Comparison of ENCODE assay signal across 22 mouse cellular contexts in genomic region chr9:32617430-32617768, GRCm38 (mm10). TPM values are rescaled to one million over a fixed set of nuclear protein-coding genes. Genes with fewer than 3 reads are reported as not detected.
DNase-seq lines count a peak whose midpoint lies in the region; ATAC-seq and TF ChIP-seq lines count a peak whose summit lies in the region.
"Had no signal": no experiment of that assay in that cellular context is flagged by ENCODE, and none has a peak within 500 bp of the region (broad histone marks: within the 10 kb centered on the region; RNA-seq: fewer than 3 reads in every experiment).

No protein-coding gene starts in this region.

- 71% methylated on average over 5 of the region's 5 CpGs for WGBS in midbrain, embryonic 11.5 days
- WGBS in midbrain, postnatal 0 days, result 77% methylated on average over 5 of the region's 5 CpGs
- 74% methylated on average over 5 of the region's 5 CpGs for WGBS in cerebellum, adult 2 months

- peaks cover 8% of the 10 kb centered on the region for H3K27me3 ChIP-seq in midbrain, embryonic 11.5 days (ENCODE audit: control insufficient read depth, insufficient read depth, low read length)
- H3K27me3 ChIP-seq in midbrain, postnatal 0 days (ENCODE audit: insufficient read depth, low read length), result peaks cover 15% of the 10 kb centered on the region; the same call in 1 of the 2 replicates
- H3K27me3 ChIP-seq in cerebellum, adult 2 months (ENCODE audit: control insufficient read depth, insufficient read depth, low read length), result no peaks in the 10 kb centered on the region; the same call in 1 of the 2 replicates
- H3K27me3 ChIP-seq: embryonic facial prominence, embryonic 13.5 days had no signal

- no peak for TF ChIP-seq CTCF in midbrain, postnatal 0 days (IDR thresholded peaks at IDR 0.05)
- TF ChIP-seq CTCF in cerebellum, adult 2 months (IDR thresholded peaks at IDR 0.05; ENCODE audit: borderline replicate concordance, insufficient read depth, low read depth, low read length), result no peak

- no peak overlapping the region for H3K27ac ChIP-seq in midbrain, embryonic 11.5 days (ENCODE audit: low read depth, low read length)
- H3K27ac ChIP-seq in midbrain, postnatal 0 days (ENCODE audit: low read depth, low read length), result no peak overlapping the region
- H3K27ac ChIP-seq in cerebellum, adult 2 months (ENCODE audit: insufficient read depth, low read length), result no peak overlapping the region
- H3K27ac ChIP-seq: embryonic facial prominence, embryonic 13.5 days; hindbrain, embryonic 10.5 days; hindbrain, postnatal 0 days; kidney, postnatal 0 days; limb, embryonic 13.5 days; midbrain, embryonic 13.5 days; stomach, postnatal 0 days had no signal

- no peak for TF ChIP-seq POLR2A in cerebellum, adult 2 months (IDR thresholded peaks at IDR 0.05; ENCODE audit: borderline replicate concordance, insufficient read depth, low read length)

- DNase-seq in CD4-positive, CD25-positive, alpha-beta regulatory T cell, adult 2 months (ENCODE audit: low read depth, low spot score), result peak; percentile 37
- DNase-seq in midbrain, embryonic 11.5 days (ENCODE audit: low spot score, missing footprints), result peak; percentile 56
- no peak for DNase-seq in midbrain, postnatal 0 days (ENCODE audit: low spot score)
- DNase-seq in natural killer cell, adult 2 months (ENCODE audit: low spot score in 2 of 2), result peak; percentile 75 to 91
- peak; percentile 44 to 59 for DNase-seq in spleen, postnatal 14 days (ENCODE audit: low spot score in 2 of 2)
- DNase-seq in cerebellum, adult 2 months, result no peak
- DNase-seq: cerebellum, postnatal 10 days; gastrocnemius, postnatal 36 days; kidney, adult 11 months; retina, postnatal 1 day; right cerebral cortex, postnatal 4 days had no signal

- no peak for ATAC-seq in CD4-positive, CD25-positive, alpha-beta regulatory T cell, adult 4 months
- ATAC-seq in midbrain, embryonic 11.5 days (ENCODE audit: low FRiP score), result no peak
- ATAC-seq in midbrain, postnatal 0 days (ENCODE audit: low FRiP score), result no peak
- ATAC-seq in frontal cortex, adult (ENCODE audit: low TSS enrichment), result no peak
- ATAC-seq: forebrain, embryonic 16.5 days; hindbrain, postnatal 0 days; midbrain, embryonic 13.5 days had no signal

- no peaks in the 10 kb centered on the region for H3K36me3 ChIP-seq in midbrain, embryonic 11.5 days (ENCODE audit: control insufficient read depth, insufficient read depth, low read length)
- H3K36me3 ChIP-seq in midbrain, postnatal 0 days (ENCODE audit: insufficient read depth, low read length), result no peaks in the 10 kb centered on the region
- H3K36me3 ChIP-seq: embryonic facial prominence, embryonic 13.5 days; hindbrain, embryonic 10.5 days; limb, embryonic 13.5 days; midbrain, embryonic 13.5 days had no signal

- H3K4me3 ChIP-seq in midbrain, embryonic 11.5 days (ENCODE audit: low read depth, low read length), result no peak overlapping the region
- no peak overlapping the region for H3K4me3 ChIP-seq in midbrain, postnatal 0 days (ENCODE audit: low read depth, low read length)
- no peak overlapping the region for H3K4me3 ChIP-seq in cerebellum, adult 2 months (replicated peaks; ENCODE audit: insufficient read depth, low read depth, low read length)
- H3K4me3 ChIP-seq: embryonic facial prominence, embryonic 13.5 days; hindbrain, embryonic 10.5 days; limb, embryonic 13.5 days; midbrain, embryonic 13.5 days; myocyte had no signal

- H3K4me1 ChIP-seq in midbrain, embryonic 11.5 days (ENCODE audit: control insufficient read depth, insufficient read depth, low read length), result peaks cover 3% of the 10 kb centered on the region; the same call in 1 of the 2 replicates
- H3K4me1 ChIP-seq in midbrain, postnatal 0 days (ENCODE audit: insufficient read depth, low read length), result no peaks in the 10 kb centered on the region
- H3K4me1 ChIP-seq in cerebellum, adult 2 months (ENCODE audit: control insufficient read depth, insufficient read depth, low read length), result no peaks in the 10 kb centered on the region

- no peaks in the 10 kb centered on the region for H3K9me3 ChIP-seq in midbrain, embryonic 11.5 days (ENCODE audit: control insufficient read depth, low read length)
- H3K9me3 ChIP-seq in midbrain, postnatal 0 days (ENCODE audit: low read length), result no peaks in the 10 kb centered on the region
- H3K9me3 ChIP-seq: embryonic facial prominence, embryonic 13.5 days; hindbrain, embryonic 10.5 days; limb, embryonic 13.5 days; midbrain, embryonic 13.5 days had no signal

- no peak overlapping the region for H3K9ac ChIP-seq in midbrain, embryonic 11.5 days (ENCODE audit: low read length)
- no peak overlapping the region for H3K9ac ChIP-seq in midbrain, postnatal 0 days (replicated peaks; ENCODE audit: low read length, poor library complexity, severe bottlenecking)
- H3K9ac ChIP-seq: embryonic facial prominence, embryonic 13.5 days; limb, embryonic 13.5 days; midbrain, embryonic 13.5 days had no signal

- no peak overlapping the region for H3K4me2 ChIP-seq in midbrain, embryonic 11.5 days
- H3K4me2 ChIP-seq in midbrain, postnatal 0 days (ENCODE audit: low read depth, low read length, poor library complexity, severe bottlenecking), result no peak overlapping the region
- H3K4me2 ChIP-seq: embryonic facial prominence, embryonic 13.5 days; limb, embryonic 13.5 days; midbrain, embryonic 13.5 days had no signal

RNA-seq across cellular contexts. Expression of gene Ets1, which starts 18.6 kb away (rescaled TPM):
- 1,000 to 10,000 TPM in 1 of 2 experiments, 100 to 1,000 TPM in 1; 800 to 1,019 TPM for polyA plus RNA-seq in CD4-positive, CD25-positive, alpha-beta regulatory T cell, adult 4 months (2017; shearing (Covaris generic))
- polyA plus RNA-seq in midbrain, embryonic 11.5 days (2014; fragmentation: Nextera tagmentation; extraction: Ambion mirVana), result 21.7 and 22.9 TPM in 2 replicates
- total RNA-seq in midbrain, postnatal 0 days (2014; rRNA removed), result 10.8 and 16.0 TPM in 2 replicates
- polyA plus RNA-seq in midbrain, postnatal 0 days (2015; fragmentation: Nextera tagmentation; extraction: Ambion mirVana), result 8.4 and 8.9 TPM in 2 replicates
- 5.8 and 6.8 TPM in 2 replicates for polyA plus RNA-seq in cerebellum, adult 2 months (2012; rRNA removed)

Comparison
In these comparisons a context has a peak if more than half of its experiments do, and no peak if none do; other contexts are left out.
1. DNase-seq: peak in CD4-positive, CD25-positive, alpha-beta regulatory T cell, adult 2 months (single experiment), midbrain, embryonic 11.5 days (single experiment), natural killer cell, adult 2 months (2 of 2) and spleen, postnatal 14 days (2 of 2); none in midbrain, postnatal 0 days (single experiment) and cerebellum, adult 2 months (0 of 2).
2. RNA of gene Ets1, which starts 18.6 kb away (polyA plus RNA-seq): 800 to 1,019 TPM in CD4-positive, CD25-positive, alpha-beta regulatory T cell, adult 4 months; 21.7 to 22.9 TPM in midbrain, embryonic 11.5 days, 8.4 to 8.9 TPM in midbrain, postnatal 0 days and 5.8 to 6.8 TPM in cerebellum, adult 2 months; every median in the first group is over 10 times any median in the second.